Mouse (Mus musculus) hindbrain, postnatal 0 days (tissue): ENCODE data around the gene Mrpl2. TPM values are rescaled to one million over a fixed set of nuclear protein-coding genes. Genes with fewer than 3 reads are reported as not detected.
A peak's percentile ranks its signal among the peaks of the same experiment; 100 is the strongest.

Source experiments
- ATAC-seq: fragments of 200-750 bp; cut with Nextera tagmentation; 2 replicates; pipeline ENCODE4 v1.8.0; 2017; ENCODE audit warnings: mild to moderate bottlenecking, moderate TSS enrichment, moderate library complexity
- DNase-seq: peaks from one replicate; pipeline ENCODE4 v3.0.0-alpha.2; 2015; ENCODE audit warnings: low spot score
- H3K27ac ChIP-seq: fragments of 300-500 bp; sonication (generic); 2 replicates; pipeline ENCODE4 v1.5.1; 2014; ENCODE audit warnings: mild to moderate bottlenecking
- H3K27me3 ChIP-seq: fragments of 300-500 bp; sonication (generic); 2 replicates; pipeline ENCODE4 v1.6.1; 2014; ENCODE audit warnings: low read length, mixed read lengths; ENCODE audit not compliant: insufficient read depth
- H3K36me3 ChIP-seq: fragments of 300-500 bp; sonication (generic); 2 replicates; pipeline ENCODE4 v1.6.1; 2014; ENCODE audit warnings: low read length, mixed read lengths; ENCODE audit not compliant: insufficient read depth
- H3K4me1 ChIP-seq: fragments of 300-500 bp; sonication (generic); 2 replicates; pipeline ENCODE4 v1.6.1; 2014; ENCODE audit warnings: antibody characterized with exemption, low read length, mixed read lengths; ENCODE audit not compliant: insufficient read depth
- H3K4me2 ChIP-seq: fragments of 300-500 bp; sonication (generic); 2 replicates; pipeline ENCODE4 v1.6.1; 2014; ENCODE audit warnings: low read depth, mild to moderate bottlenecking, low read length, moderate library complexity, mixed read lengths
- H3K4me3 ChIP-seq: fragments of 300-500 bp; sonication (generic); 2 replicates; pipeline ENCODE4 v1.5.1; 2014; ENCODE audit warnings: low read length
- H3K9ac ChIP-seq: fragments of 300-500 bp; sonication (generic); replicated peaks from 2 replicates; pipeline ENCODE4 v1.6.1; 2014; ENCODE audit warnings: mild to moderate bottlenecking, low read length, moderate library complexity, mixed read lengths
- H3K9me3 ChIP-seq: fragments of 300-500 bp; sonication (generic); 2 replicates; pipeline ENCODE4 v1.6.1; 2016; ENCODE audit warnings: low read length, mixed read lengths
- CTCF ChIP-seq: IDR thresholded peaks from 2 replicates; pipeline ENCODE4 v1.5.1; 2016; ENCODE audit warnings: antibody characterized with exemption, control low read depth, low read depth
- WGBS: fragments of 180-500 bp; shearing (Covaris S2); extraction: QIAGEN DNeasy Blood & Tissue Kit; methylation state at CpG from one replicate; pipeline ENCODE4 v1.1.7; 2014; 5-methylcytosine and 5-hydroxymethylcytosine counted together
- polyA plus RNA-seq: library from polyadenylated mRNA; unstranded; fragments of >200 nt; fragmentation: Nextera tagmentation; extraction: Ambion mirVana; gene quantifications from 2 replicates; pipeline ENCODE4 v1.2.1, GENCODE M21; 2015
- total RNA-seq: library from RNA; depleted of rRNA; stranded (reverse); fragments of >200 nt; gene quantifications from 2 replicates; pipeline ENCODE4 v1.2.3, GENCODE M21; 2014

Gene Mrpl2
- total and polyA plus RNA-seq, 2 experiments from 2014 or later, result 67.2 to 90.2 TPM

DNA sequence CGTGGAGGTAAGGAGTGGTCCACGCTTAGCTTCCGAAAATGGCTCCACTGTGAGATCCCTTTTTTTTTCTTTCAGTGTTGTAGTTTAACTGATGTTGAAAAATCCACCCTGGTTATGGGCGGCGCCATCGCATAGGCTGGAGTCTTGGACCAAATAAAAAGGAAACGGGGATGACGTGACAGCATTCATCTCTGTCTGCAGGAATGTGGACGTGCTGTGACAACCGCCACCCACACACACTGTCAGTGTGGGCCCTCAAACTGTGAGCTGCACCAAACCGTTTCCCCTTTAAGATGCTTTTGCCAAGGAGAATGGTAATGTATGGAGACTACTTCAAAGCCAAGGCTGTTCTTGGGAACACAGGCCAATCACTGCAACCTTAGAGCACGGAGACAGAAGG is 40.0 kb upstream of the Mrpl2 start:
- ATAC-seq, result no peak
- H3K27ac ChIP-seq, result no peak overlapping the region
- H3K4me3 ChIP-seq, result no peak overlapping the region

DNA sequence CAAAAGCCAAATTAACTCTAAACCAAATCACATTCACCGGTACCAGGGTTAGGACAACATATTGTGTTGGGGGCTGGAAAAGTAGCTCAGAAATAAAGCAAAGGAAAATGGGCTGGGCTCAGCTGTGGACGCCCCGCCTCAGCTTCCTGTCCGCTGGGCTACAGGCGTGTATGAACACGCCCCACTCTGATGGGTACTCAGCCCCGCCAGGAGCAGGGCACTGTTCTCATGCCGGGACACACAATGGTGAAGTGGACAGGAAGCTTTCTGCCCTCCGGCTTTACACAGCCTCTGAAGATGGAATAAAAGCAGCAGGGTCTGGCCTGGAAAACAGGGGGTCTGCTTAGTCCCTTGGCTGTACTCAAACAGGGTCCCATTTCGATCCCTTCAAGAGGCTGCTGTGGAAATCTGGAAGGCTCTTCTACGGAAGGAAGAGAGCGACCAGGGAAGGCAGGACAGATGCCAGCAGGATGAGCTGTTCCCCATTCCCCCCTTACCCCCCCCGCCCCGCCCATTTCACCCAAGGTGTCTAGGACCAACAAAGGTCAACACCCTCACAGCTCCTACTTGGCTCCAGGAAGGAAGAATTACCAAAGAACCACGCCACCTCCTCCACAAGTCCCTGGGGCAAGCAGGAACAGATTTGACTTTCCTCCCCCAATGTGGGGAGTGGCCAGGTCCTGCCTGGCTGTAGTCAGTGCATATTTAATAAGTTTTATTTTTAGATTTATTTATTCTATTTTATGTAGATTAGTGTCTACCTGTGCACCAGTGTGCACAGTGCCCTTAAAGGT is 36.1 kb upstream of the Mrpl2 start:
- H3K9ac ChIP-seq, result no peak overlapping the region
- H3K9me3 ChIP-seq, result no peaks in the 10 kb centered on the region
- H3K4me2 ChIP-seq, result no peak overlapping the region; the same call in 1 of the 2 replicates
- ATAC-seq, result no peak
- no peak overlapping the region for H3K4me3 ChIP-seq
- WGBS, result 58% methylated on average over 15 of the region's 15 CpGs
- TF ChIP-seq CTCF, result no peak
- H3K4me1 ChIP-seq, result no peaks in the 10 kb centered on the region
- no peak for DNase-seq
- H3K27me3 ChIP-seq, result no peaks in the 10 kb centered on the region
- H3K27ac ChIP-seq, result no peak overlapping the region
- no peaks in the 10 kb centered on the region for H3K36me3 ChIP-seq

More for the DNA sequence above, 40.0 kb upstream of the Mrpl2 start:
- 71% methylated on average over 12 of the region's 12 CpGs for WGBS
- Histone ChIP-seq H3K36me3 (no peaks in the 10 kb centered on the region), H3K9me3 (no peaks in the 10 kb centered on the region), H3K4me1 (no peaks in the 10 kb centered on the region), H3K27me3 (no peaks in the 10 kb centered on the region), H3K4me2 (no peak overlapping the region), H3K9ac (no peak overlapping the region)
- TF ChIP-seq CTCF, result no peak
- DNase-seq, result no peak

DNA sequence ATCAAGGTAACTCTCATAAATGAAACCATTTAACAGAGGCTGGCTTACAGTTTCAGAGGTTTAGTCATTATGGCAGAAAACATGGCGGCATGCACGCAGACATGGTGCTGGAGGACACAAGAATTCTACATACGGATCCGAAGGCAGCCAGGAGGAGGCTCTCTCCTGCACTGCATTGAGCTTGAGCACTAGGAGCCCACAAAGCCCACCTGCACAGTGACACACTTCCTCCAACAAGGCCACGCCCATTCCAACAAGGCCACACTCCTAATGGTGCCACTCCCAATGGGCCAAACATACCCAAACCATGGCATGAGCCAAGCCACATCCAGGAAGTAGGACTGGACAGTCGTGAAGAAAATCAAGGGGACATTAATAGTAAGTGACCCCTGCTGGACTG is 34.7 kb upstream of the Mrpl2 start:
- H3K27me3 ChIP-seq, result no peaks in the 10 kb centered on the region
- no peak overlapping the region for H3K4me2 ChIP-seq
- no peak for DNase-seq
- no peaks in the 10 kb centered on the region for H3K9me3 ChIP-seq
- WGBS, result 97% methylated on average over 6 of the region's 6 CpGs
- no peak overlapping the region for H3K27ac ChIP-seq
- H3K4me1 ChIP-seq, result no peaks in the 10 kb centered on the region
- no peak overlapping the region for H3K9ac ChIP-seq
- ATAC-seq, result no peak
- TF ChIP-seq CTCF, result no peak
- no peak overlapping the region for H3K4me3 ChIP-seq
- no peaks in the 10 kb centered on the region for H3K36me3 ChIP-seq

DNA sequence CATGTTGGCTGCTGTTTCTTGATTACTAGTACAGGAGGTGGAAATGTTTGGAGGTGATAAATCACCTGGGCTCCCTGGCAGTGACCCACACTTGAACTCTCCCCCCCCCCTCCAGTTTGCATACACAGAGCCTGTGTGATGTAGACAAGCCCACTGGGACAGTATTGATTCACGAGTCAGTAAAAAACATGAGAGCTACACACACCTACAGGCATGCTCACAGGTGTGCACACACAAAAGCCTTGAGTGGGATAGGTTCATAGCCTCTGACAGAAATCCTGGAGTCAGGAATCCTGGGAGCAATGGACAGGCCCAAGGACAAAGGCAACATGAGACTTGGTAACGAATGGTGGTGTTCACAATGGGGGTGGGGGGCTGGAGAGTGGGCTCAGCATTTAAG is 33.8 kb upstream of the Mrpl2 start:
- Histone ChIP-seq H3K9me3 (no peaks in the 10 kb centered on the region), H3K9ac (no peak overlapping the region), H3K4me1 (no peaks in the 10 kb centered on the region), H3K27me3 (no peaks in the 10 kb centered on the region), H3K36me3 (no peaks in the 10 kb centered on the region), H3K27ac (no peak overlapping the region), H3K4me2 (no peak overlapping the region), H3K4me3 (no peak overlapping the region)
- no peak for TF ChIP-seq CTCF
- ATAC-seq, result no peak
- no peak for DNase-seq
- 58% methylated on average over 2 of the region's 2 CpGs for WGBS

DNA sequence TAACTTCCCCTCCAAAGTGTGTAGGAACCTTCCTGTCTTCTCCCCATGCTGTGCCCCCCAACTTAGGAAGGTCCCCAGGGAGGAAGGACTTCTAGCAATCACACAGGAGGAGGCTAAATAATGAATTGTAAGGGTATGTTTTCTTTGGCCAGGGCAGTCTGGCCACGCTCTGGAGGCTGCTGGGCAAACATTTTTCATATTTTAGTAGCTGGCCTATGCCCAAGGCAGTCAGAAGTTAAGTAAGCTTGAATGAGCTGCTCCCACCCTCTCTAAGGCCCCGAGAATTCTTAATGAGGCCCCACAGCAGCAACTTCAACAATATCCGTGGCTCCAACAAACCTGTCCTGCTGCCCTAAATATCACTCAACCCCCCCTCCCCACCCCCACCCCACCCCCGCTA is 33.2 kb upstream of the Mrpl2 start:
- TF ChIP-seq CTCF, result no peak
- 28% methylated on average over 4 of the region's 4 CpGs for WGBS
- Histone ChIP-seq H3K27ac (0 out of 2 replicates have a peak overlapping the region, but pooled peaks have one; percentile 2), H3K4me3 (no peak overlapping the region), H3K4me1 (no peaks in the 10 kb centered on the region), H3K9me3 (no peaks in the 10 kb centered on the region), H3K27me3 (no peaks in the 10 kb centered on the region), H3K9ac (no peak overlapping the region), H3K4me2 (no peak overlapping the region), H3K36me3 (no peaks in the 10 kb centered on the region)
- DNase-seq (no peak), ATAC-seq (no peak)

DNA sequence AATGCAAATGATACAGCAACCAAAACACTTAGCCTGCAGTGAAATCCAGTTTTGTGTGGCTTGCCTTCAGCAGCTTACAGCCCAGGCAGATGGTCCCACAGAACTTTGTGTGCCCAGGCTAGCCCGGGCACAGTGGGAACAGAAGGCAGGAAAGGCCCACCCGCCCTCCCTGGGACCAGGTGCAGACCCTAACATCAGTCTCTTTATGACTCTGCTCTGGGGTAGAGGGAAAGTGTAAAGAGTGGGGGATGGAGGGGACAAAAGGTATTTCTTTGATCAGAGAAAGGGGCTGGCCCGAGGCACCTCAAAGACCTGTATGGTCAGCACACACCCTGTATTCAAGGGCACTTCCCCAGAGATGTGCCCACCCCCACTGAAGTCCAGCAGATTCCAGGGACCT is 32.8 kb upstream of the Mrpl2 start:
- TF ChIP-seq CTCF, result no peak

DNA sequence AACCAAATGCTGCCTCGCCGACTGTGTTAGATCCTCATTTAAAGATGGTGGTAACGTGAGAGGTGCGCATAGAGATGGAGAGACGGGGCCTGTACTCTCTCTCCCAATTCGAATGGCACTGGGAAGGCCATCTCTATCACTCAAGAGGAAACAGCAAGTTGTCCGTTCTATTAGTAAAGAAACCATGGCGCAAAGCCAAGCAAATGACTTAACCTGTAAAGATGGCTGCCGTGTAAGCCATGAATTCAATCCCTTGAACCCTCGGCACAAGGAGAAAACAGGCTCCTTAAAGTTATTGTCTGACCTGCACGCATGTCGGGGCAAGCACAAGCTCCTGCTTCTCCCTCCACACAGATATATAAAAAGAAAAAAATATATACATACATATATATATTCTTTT is 28.2 kb upstream of the Mrpl2 start:
- no peak overlapping the region for H3K4me3 ChIP-seq
- WGBS, result 69% methylated on average over 12 of the region's 12 CpGs
- no peaks in the 10 kb centered on the region for H3K36me3 ChIP-seq
- H3K4me1 ChIP-seq, result peaks cover 25% of the 10 kb centered on the region
- H3K9me3 ChIP-seq, result no peaks in the 10 kb centered on the region
- H3K27ac ChIP-seq, result no peak overlapping the region
- no peak overlapping the region for H3K9ac ChIP-seq
- TF ChIP-seq CTCF, result no peak
- H3K27me3 ChIP-seq, result no peaks in the 10 kb centered on the region
- H3K4me2 ChIP-seq, result no peak overlapping the region
- ATAC-seq (no peak), DNase-seq (no peak)

More for the DNA sequence above, 32.8 kb upstream of the Mrpl2 start:
- no peak overlapping the region for H3K4me3 ChIP-seq
- no peaks in the 10 kb centered on the region for H3K36me3 ChIP-seq
- no peak overlapping the region for H3K27ac ChIP-seq
- H3K4me1 ChIP-seq, result no peaks in the 10 kb centered on the region
- H3K9me3 ChIP-seq, result no peaks in the 10 kb centered on the region
- ATAC-seq, result no peak
- H3K27me3 ChIP-seq, result no peaks in the 10 kb centered on the region
- H3K4me2 ChIP-seq, result no peak overlapping the region
- no peak overlapping the region for H3K9ac ChIP-seq
- DNase-seq, result no peak
- WGBS, result 52% methylated on average over 3 of the region's 3 CpGs
